Mouse (Mus musculus) cerebellum, adult (tissue): Measurements from ENCODE around the gene Gm3149.
"Not testable (repeated sequence)": the region's sequence is repeated elsewhere in the genome, so short reads cannot be mapped to it uniquely, and the experiment has no call there.

Source experiments
- ATAC-seq: cut with Nextera tagmentation; 2 replicates; pipeline ENCODE4 v1.9.2; 2017; ENCODE audit warnings: mild to moderate bottlenecking, moderate library complexity, mixed read lengths; ENCODE audit not compliant: insufficient number of reproducible peaks, low FRiP score, low TSS enrichment

The Gm3149 gene

GRCm38 (mm10) chr14:4316983-4317382 lies at the start of gene Gm3149:
Gene Gm3149, plus strand, starts transcription at chr14:4317283.
- not testable (repeated sequence) for ATAC-seq

- ATAC-seq = not testable (repeated sequence)
These were observed 47.7 kb upstream of the Gm3149 start for GRCm38 (mm10) chr14:4269238-4269950.

GRCm38 (mm10) chr14:4279828-4280227 lies 37.3 kb upstream of the Gm3149 start:
- not testable (repeated sequence) for ATAC-seq

- not testable (repeated sequence) for ATAC-seq
These were observed 17.5 kb downstream of the Gm3149 start, which contains the start of gene 2610042L04Rik for GRCm38 (mm10) chr14:4334476-4335080. Gene 2610042L04Rik, plus strand, starts transcription at chr14:4334763.

GRCm38 (mm10) chr14:4335506-4335905 lies 18.4 kb downstream of the Gm3149 start:
- ATAC-seq = not testable (repeated sequence)

GRCm38 (mm10) chr14:4368991-4369390 lies 51.9 kb downstream of the Gm3149 start:
- not testable (repeated sequence) for ATAC-seq

- ATAC-seq = not testable (repeated sequence)
These were observed 52.6 kb downstream of the Gm3149 start for GRCm38 (mm10) chr14:4369691-4370090.
